Mouse (Mus musculus) naive thymus-derived CD4-positive, alpha-beta T cell, adult 5 months (primary cell): ENCODE data around the gene Gm20918. TPM values are rescaled to one million over a fixed set of nuclear protein-coding genes. Genes with fewer than 3 reads are reported as not detected.

Experiments
- polyA plus RNA-seq: library from polyadenylated mRNA; unstranded; fragments of 100-300 nt; shearing (Covaris generic); gene quantifications from one replicate; pipeline ENCODE4 v1.2.1, GENCODE M21; 2017

The Gm20918 gene
- polyA plus RNA-seq = not detected

DNA sequence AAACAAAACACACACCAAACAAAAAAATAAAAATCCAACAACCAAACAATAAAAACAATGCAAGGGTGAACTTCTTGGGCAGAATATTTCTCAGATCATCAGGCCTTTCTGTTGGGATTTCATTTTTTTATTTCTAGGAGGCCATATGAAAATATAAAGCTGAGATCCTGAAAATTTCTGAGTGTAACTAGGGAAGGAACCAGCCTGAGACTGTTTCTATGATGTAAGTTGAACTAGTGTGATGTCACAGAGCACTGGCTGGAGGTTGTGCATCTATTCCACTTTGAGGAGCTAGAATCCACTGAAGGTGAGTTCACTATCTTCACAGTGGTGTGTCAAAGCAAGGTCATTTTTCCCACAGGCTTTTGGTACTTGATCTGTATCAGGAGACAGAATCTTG is at the start of gene Gm20918:
TSS of gene Gm20918 (plus strand) at position 301 of the 400 bp plus-strand sequence.

Other genes starting within 250 kb of the Gm20918 start
- not detected for gene Gm21820, start 205.5 kb downstream of the Gm20918 start, polyA plus RNA-seq